Mouse (Mus musculus) spleen, embryonic (tissue): ENCODE measurements at regions not wholly inside any gene's neighbourhood (a gene's known extent, or its start where the extent isn't known, plus 50 kb on each side); places are given as distances from the start of the nearest gene placed in this dataset.
"Not testable (repeated sequence)": the region's sequence is repeated elsewhere in the genome, so short reads cannot be mapped to it uniquely, and the experiment has no call there.

ENCODE experiments used
- CTCF ChIA-PET: fragments of 350-600 bp; sonication (Branson Sonifier 250); formaldehyde crosslinking; loops from one replicate; lab custom pipeline; 2022; lab: Charles Lee

DNA sequence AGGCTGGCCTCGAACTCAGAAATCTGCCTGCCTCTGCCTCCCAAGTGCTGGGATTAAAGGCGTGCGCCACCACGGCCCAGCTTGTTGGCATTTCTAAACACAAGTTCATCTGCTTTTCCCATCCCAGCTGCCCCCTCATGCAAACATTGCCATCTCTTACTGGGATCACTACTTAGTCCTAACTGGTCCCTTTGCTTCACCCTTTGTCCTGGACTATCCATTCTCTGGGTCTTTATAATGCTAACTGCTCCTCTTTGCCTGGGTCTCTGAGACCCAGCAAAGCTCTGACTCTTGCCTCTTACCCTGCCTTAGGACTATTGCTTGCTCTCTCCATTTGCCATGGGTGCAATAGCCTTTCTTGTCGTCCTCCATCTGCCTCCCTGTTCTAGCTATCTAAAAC, 103.7 kb downstream of the Dad1 start:
- CTCF ChIA-PET: no interaction called here

DNA sequence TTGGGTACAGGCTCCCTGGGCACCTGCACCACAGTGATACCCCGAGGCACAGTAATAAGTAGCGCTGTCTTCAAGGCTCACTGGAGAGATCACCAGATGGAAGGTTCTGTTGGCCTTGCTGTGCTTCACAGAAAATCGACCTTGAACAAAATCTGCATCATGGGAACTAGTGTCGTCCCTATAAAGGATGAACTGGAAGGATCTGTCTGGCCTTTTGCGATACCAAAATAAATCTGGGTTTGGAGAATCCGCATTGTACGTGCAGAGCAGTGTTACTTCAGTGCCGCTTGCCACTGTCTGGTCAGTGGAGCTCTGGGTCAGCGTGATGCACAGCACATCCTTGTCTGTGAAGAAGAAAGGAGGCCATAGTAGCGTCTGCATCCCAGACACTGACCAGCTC, 105.3 kb downstream of the Dad1 start:
- CTCF ChIA-PET: interaction anchor here (0.6 kb wide), 1 partner anchor 274 kb away, joined by 3 read pairs; no protein-coding TSS in a partner anchor

DNA sequence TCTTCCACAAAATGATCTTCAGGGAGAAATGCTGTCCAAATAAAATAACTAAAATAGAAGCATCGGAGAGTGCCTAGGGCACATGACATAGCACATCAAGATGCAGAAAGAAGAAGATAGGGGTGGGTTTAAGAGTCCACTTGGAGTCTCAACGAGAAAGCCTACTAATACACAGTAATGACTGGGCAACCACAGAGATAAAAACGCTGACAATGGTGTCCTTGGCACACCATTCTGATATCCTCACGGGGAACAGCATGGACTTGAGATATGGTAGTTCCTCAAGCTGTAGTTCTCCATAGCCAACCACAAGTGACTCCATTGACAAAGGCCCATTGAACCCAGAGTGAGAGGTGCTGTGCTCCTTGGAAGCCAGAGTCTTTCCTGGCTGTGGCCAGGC, 105.8 kb downstream of the Dad1 start:
- CTCF ChIA-PET: no interaction called here

DNA sequence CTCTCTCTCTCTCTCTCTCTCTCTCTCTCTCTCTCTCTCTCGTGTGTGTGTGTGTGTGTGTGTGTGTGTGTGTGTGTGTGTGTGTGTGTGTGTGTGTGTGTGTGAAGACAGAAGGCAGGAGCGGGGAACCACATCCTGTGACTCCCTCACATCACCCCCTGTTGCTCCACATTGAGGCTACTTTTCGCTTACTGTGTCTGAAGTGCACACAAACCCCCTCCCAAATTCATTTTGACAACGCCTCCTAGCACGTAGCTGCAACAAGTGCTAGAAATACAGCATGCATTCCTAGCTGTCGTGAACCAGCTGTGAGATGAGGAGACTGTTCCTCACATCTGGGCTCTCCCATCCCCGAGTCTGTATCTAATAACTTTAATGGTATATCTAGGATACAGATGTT, 106.4 kb downstream of the Dad1 start:
- CTCF ChIA-PET: no interaction called here

DNA sequence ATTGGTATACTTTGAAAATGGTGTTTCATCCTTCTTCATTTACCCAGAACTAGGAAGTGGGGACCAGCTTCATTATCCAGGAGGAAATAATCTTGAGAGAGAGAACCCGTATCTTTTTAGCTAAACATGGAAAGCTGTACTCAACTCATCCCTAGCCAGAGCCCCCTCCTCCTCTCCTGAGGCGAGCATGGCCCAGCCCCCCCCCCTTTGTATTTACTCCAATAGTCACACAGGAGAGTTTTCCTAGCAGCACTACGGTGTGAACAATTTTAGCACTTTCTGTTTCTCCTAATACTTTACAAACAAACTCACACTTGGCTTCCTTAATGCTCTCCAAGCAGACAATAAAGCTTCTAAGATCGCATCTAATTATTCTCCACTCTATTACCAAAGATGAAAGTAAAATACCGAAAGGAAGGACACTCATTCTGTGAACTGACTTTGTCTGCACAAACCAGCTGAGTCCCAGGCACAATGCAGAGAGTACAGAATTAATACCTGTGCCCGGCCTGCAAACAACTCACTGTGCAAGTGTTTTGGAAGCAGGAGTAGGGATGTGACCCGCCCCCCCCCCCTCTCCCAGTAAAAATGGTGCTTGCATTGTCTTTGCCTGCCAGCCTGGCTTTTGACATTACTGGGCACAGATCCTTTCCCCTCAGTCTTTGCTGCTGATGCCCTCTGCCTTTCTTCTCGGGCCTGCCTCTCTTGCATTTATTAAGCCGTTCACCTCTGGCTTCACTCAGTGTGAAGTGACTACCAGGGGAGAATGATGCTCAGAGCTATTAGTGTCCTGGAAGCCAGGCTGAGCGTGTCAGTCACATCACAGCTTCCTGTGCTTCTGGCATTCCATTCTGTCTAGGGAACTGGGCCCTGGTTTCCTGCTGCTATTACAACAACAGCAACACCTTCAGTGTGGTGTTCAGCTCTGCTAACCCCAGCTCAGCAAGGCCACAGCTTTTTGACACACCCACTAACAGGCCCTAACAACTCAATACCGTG, 107.9 kb downstream of the Dad1 start:
- CTCF ChIA-PET: interaction anchor here (0.5 to 0.6 kb wide), 3 partner anchors 11 to 380 kb away, joined by 3 to 8 read pairs (median 4); no protein-coding TSS in a partner anchor

DNA sequence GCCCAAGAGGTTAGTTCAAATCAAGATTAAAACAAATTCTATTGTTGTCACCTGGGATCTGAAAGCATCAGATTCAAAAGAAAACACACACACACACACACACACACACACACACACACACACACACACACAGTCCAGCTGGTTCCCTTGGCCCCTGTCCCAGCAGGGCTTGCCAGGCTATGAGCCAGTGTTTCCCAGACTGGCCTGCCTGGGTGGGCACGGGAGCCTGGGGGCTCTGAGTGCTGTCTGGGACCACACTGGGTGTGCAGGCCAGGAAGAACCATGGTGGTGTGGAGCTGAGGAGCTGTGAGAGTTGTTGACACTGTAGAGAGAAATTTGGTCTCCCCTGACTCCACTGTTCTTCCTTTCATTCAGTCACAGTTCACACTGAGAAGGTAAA, 110.1 kb downstream of the Dad1 start:
- CTCF ChIA-PET: interaction anchor here (0.7 kb wide), 1 partner anchor 756 kb away, joined by 8 read pairs; no protein-coding TSS in a partner anchor

DNA sequence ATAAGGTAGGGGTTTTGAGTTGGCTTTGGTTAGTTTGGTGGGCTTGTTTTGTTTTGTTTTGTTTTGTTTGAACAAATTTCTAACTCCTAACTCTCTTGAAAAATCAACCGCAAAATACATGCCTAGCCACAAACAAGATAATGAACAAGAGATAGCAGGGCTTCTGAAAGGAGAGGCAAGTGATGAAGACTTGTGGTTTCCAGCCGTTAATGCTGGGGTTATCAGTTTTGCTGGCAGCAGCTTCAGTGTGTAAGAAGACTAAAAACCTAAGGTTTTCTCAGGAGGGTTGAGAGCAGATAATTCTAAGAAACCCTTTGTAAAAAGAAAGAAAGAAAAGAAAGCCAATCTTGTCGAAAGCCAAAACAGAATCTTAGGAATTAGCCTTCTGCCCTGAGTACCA, 115.6 kb downstream of the Dad1 start:
- CTCF ChIA-PET: no interaction called here

DNA sequence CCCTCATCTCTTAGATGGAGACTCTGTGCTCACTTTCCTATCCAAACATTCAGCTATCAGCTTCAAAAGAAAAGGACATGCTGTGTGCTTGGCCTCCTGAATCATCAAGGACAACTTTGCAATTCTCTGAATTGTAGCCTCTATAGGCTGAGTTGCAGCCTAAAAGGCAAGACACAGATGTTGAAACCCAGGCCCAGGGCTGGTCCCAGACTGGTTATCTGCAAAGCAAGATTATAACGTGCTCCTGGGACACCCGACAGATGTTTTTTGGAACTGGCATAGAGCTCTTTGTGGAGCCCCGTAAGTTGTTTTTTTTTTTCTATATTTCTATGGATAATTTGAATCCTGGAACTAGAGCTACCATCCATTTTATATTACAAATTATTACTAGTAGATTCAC, 117.4 kb downstream of the Dad1 start:
- CTCF ChIA-PET: no interaction called here

DNA sequence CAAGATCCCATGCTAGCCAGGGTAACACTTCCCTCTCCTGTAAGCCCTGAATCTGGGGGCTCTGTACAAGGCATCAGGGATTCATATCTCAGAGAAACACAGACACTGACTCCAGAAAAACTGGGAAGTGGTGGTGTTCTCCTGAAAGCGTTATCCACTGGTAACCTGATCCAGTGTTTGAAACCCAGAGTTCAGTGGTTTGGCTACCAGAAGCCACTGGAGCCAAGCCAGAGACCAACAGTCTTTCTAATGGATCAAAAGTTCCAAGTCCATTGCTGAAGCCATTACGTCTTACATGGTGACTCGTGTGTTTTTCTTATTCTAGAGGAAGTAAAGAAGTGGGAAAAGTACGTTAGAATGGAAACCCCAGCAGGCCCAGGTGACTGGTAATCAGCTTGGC, 125.6 kb downstream of the Dad1 start:
- CTCF ChIA-PET: no interaction called here

DNA sequence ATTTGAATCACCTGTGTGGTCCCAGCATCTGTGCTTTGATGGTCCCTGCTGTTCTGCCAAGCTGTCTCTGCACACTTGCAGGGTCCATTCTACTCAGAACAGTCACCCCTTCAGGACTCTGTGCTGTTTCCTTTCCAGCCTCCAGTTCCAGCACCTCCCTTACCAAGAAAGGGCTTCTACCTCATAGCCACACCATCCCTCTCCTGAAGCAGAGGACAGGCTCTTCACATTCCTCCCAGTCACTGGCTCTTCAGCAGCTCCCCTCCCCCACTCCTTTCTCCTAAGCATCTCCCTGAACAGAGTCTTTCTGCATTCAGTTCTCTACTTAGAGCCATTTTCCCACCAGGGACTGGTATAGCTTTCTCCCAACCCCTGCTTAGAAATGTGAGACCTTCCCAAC, 128.4 kb downstream of the Dad1 start:
- CTCF ChIA-PET: no interaction called here

DNA sequence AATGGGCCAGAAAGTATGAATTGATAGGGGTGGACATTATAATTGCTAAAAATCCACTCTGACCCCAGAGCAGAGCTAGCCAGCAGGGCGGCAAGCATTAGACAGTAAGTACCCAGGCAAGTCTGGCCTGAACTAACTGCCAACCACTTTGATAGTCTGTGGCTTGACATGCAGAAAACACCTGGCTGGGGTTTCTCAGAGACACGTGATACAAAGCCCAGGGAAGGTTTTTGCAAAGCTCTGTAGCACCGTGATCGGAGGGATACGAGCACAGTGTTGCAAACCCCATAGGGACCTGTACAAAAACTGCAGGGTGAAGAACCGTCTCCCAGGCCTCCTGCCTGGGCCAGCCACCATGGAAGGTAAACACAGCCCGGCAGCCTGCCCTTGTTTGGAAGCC, 131.9 kb downstream of the Dad1 start:
- CTCF ChIA-PET: no interaction called here

DNA sequence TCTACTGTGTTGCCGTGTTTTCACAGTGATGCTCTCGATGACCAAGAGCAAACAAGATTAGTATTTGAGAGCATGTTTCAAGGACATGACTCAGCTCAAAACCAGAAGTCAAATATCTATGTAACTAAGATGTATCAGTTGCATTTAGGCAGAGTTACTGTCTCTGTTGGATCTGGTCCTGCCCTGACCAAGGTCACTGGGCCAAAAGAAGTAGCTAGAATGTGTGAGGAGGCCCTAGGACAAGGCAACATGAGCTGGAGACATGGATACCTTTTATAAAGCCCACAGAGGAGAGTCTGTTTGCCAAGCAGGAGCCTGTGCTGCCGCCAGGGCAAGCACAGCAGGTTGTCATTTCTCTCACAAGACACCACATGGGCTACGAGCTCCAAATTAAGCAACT, 132.6 kb downstream of the Dad1 start:
- CTCF ChIA-PET: no interaction called here

DNA sequence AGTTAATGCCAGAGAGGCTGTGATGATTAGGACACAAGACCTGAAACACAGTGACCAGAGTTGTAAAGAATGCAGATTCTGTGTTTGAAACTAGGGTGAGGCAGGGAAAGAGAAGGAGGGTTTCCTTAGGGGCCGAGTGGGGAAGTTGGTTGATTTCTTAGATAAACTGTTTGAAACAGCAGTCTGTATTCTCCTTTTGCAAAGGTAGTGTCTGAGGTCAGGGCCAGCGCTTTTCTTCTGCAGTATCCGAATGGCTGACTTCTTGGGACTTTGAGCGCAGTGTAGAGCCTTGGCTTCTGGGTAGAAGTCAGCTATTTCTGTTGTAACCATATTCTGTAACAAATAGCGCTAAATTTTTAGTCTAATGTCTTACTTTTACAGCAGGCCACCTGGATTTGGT, 133.7 kb downstream of the Dad1 start:
- CTCF ChIA-PET: no interaction called here

DNA sequence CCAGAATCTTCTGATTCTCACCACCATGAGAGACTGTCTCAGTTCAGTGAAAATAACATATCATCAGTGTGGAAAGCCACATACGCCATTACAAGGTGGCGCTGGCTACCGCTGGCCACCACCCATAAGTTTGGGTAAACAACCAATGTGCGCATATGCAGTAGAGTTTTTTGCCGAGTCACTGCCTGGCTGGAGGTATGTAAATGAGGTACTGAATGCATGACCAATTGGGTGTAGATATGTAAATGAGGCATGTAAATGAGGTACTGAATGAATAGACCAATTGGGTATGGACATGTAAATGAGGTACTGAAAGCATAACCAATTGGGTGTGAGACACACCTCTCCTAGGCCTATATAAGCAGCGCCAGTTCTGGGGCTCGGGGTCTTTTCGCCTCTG, 136.3 kb downstream of the Dad1 start:
- CTCF ChIA-PET: not testable (repeated sequence)

DNA sequence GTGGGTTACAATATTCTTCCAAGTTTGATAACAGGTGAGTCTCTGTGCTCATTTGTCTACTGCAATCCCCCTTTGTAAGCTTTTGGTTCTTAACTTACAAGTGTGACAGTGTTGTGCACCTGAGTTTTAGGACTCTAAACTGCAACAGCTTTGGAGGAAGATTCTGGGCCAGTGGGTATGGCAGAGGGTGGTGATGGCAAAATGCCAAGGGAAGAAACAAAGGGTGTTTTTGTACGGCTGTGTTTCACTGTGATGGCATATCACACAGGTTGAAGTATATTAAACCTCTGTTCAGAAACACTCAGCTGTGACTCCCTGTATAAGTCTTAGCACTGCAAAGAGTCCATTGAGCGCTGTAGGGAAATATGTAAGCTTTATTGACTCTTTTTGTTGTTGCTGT, 140.7 kb downstream of the Dad1 start:
- CTCF ChIA-PET: no interaction called here

DNA sequence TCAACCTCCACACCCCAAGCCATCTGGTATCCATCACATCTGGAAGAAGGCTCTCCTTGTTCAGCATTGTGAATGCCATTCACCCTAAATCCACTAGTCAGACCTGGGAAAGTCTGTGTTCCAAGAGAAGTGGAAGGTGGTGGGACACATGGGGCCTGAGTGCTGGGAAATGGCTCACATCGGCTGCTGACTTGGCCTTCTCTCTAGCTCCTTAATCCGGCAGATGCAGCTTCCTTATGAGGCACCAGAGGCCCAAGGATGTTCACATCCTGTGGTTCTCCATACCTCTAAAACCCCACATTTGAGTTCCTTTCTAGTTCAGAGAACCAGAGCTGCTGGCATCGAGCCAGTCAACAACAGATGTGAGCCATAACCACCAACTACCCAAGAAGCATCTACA, 142.9 kb downstream of the Dad1 start:
- CTCF ChIA-PET: no interaction called here

DNA sequence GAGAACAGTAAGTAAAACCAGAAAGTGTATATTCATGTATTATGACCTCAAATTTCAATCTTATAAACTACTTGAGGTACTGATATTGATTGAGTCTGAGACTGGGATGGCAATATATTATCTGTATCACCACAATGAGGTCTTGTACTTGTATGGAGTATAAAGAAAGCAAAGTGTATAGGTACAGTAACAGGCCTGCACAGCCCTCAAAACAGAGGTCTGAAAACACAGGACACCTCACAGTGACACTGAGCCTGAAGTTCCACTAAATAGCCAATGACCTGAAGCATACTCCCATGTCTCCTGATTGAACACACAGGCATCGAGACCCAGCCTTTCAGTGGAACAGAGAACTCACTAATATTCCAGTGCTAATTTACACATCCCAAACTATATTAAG, 144.8 kb downstream of the Dad1 start:
- CTCF ChIA-PET: no interaction called here

DNA sequence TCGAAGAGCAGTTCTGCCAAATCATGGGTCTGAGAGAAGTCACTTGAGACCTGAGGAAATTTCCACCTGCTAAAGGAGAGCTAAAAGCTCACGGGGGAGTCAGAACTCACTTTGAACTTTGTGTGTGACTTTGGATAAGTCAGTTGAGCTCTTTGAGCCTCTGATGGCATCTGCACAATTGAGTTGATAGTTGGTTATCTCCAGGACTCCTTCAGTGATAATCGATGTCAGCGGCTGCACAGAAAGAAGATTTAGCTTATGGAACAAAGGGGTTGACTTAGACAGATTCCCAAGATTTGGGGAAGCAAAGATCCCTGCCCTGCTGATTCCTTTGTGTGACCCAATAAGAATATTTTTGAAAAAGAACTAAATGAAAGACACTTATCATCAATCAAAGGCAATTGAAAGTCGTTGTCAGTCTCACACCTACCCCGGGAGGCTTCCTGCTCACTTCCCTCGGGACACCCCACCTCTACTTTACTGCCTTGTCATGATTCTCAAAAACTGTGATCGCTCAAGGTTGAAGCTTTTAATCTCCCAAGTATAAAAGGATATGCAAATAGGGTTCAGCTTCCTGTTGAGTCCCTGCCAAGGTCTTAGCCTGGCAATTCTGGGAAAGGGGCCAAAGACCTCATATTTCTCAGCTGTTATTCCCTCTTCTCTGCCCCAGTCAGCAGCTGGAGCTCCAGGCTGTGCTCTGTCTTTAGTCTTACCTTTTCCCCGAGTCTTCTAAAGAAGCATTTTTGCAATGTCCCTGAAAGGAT, 145.4 kb downstream of the Dad1 start:
- CTCF ChIA-PET: no interaction called here

DNA sequence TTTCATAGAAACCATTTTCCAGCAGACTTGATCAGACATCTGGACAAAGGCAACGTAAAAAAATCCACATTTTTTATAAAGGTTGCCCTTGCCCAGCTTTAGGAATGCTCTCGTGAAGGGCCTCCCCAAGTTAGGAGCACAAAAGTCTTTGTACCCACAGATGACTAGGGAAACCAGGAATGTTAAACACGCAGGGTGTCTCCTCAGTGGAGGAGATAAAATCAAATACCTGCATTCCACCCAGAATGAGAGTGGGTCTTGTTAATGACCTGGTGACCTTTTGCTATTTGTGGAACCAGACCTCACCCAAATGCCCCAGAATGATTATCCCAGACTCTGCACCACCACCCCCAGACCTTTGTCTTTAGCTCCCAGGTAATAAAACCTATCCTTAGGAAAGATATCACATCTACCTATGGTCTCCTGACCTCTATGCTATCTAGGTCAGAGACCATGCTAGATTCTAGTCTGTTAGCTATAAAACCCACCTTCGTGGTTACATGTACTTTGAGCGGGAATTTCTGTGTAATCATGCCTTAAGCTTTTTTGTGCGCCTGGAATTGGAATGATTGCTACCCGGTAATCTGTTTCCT, 146.6 kb downstream of the Dad1 start:
- CTCF ChIA-PET: no interaction called here

DNA sequence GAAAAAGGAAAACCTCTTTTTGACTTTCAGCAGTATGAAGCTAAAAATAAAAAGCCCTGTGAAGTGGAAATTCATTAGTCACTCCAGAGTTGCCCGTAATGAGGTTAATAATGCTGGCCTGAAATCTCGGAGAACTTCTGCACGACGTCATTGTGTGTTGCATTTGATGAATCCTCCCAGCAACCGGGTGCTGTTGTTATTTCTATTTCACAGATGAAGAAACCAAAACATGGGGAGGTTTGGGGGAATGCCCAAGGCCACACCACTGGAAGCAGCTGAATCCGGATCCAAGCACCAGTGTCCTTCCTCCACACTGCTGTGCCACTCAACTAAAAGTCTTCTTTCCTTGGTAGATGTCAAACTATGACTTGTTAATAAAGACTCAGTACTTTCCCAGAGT, 149.7 kb downstream of the Dad1 start:
- CTCF ChIA-PET: interaction anchor here (0.6 kb wide), 1 partner anchor 504 kb away, joined by 4 read pairs; no protein-coding TSS in a partner anchor

DNA sequence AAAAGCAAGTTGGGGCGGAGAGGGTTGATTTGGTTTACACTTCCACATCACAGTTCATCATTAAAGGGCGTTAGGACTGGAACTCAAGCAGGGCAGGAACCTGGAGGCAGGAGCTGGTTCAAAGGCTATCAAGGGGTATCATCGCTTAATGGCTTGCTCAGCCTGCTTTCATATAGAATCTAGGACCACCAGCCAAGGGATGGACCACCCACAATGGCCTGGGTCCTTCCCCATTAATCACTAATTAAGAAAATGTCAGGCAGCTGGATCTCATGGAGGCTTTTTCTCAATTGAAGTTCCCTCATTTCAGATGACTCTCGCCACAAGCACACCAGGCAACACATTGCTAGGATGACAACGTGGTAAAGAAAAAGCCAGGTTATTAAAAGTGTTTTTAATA, 150.4 kb downstream of the Dad1 start:
- CTCF ChIA-PET: no interaction called here

DNA sequence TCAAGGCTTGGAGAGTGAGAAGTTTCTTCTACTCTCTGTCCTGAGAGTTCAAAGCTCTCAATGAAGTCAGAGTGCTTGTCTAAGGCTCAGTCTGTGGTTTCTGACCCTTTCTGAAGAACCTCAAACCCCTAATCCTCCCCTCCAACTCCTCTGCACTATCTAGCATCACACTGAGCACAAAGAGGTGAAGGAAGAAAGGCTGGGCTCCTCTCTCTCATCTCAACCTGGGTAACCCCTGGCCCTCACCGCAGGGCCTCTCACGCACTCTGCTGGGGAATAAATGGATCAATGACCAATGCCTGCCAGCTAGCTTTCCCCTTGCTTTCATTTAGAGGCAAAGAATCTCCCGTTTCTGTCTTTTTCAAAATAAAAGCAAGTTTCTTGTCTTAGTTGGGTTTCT, 150.8 kb downstream of the Dad1 start:
- CTCF ChIA-PET: no interaction called here
